Mouse (Mus musculus): ENCODE data around the gene Golga4.

GRCm38 (mm10) chr9:118498061-118498460 lies 8.0 kb upstream of the Golga4 start:
- TF ChIP-seq CTCF (IDR thresholded peaks at IDR 0.05; ENCODE audit: control insufficient read depth, insufficient read depth, low read length), result no peak
- TF ChIP-seq POLR2A (IDR thresholded peaks at IDR 0.05; ENCODE audit: borderline replicate concordance, control insufficient read depth, low read depth, low read length), result no peak
